Mouse (Mus musculus) olfactory bulb, adult 2 months (tissue): ENCODE results near the gene Pde3a.

ENCODE experiments used
- CTCF ChIP-seq: fragments of 200-500 bp; IDR thresholded peaks from 2 replicates; pipeline ENCODE4 v1.5.1; 2012; ENCODE audit warnings: low read depth, mild to moderate bottlenecking, low read length, moderate library complexity; ENCODE audit not compliant: insufficient read depth
- POLR2A ChIP-seq: fragments of 200-500 bp; IDR thresholded peaks from 2 replicates; pipeline ENCODE4 v1.6.1; 2012; ENCODE audit warnings: mild to moderate bottlenecking, low read depth, low read length, moderate library complexity; ENCODE audit not compliant: insufficient read depth

- no peak for TF ChIP-seq CTCF
- no peak for TF ChIP-seq POLR2A
These were observed 281.8 kb downstream of the Pde3a start for GRCm38 (mm10) chr6:141530865-141531264.
